Mouse (Mus musculus) midbrain, embryonic 10.5 days (tissue): ENCODE results near the gene Aff3. TPM values are rescaled to one million over a fixed set of nuclear protein-coding genes. Genes with fewer than 3 reads are reported as not detected.

Experiments used
- DNase-seq: peaks from one replicate; pipeline ENCODE4 v3.0.0-alpha.2; 2017; ENCODE audit warnings: low spot score
- H3K27ac ChIP-seq: fragments of 300-500 bp; sonication (generic); replicated peaks from 2 replicates; pipeline ENCODE4 v1.5.1; 2016; ENCODE audit warnings: mild to moderate bottlenecking
- H3K27me3 ChIP-seq: fragments of 300-500 bp; sonication (generic); 2 replicates; pipeline ENCODE4 v1.6.1; 2016; ENCODE audit warnings: low read depth, mild to moderate bottlenecking; ENCODE audit not compliant: poor library complexity, severe bottlenecking
- H3K36me3 ChIP-seq: fragments of 300-500 bp; sonication (generic); 2 replicates; pipeline ENCODE4 v1.6.1; 2016; ENCODE audit warnings: mild to moderate bottlenecking, moderate library complexity
- H3K4me1 ChIP-seq: fragments of 300-500 bp; sonication (generic); 2 replicates; pipeline ENCODE4 v1.6.1; 2016
- H3K4me3 ChIP-seq: fragments of 300-500 bp; sonication (generic); 2 replicates; pipeline ENCODE4 v1.5.1; 2016; ENCODE audit warnings: mild to moderate bottlenecking, moderate library complexity
- H3K9me3 ChIP-seq: fragments of 300-500 bp; sonication (generic); replicated peaks from 2 replicates; pipeline ENCODE4 v1.6.1; 2016; ENCODE audit warnings: mild to moderate bottlenecking
- WGBS: fragments of 180-500 bp; shearing (Covaris S2); methylation state at CpG from one replicate; pipeline ENCODE4 v1.1.7; 2016; 5-methylcytosine and 5-hydroxymethylcytosine counted together
- polyA plus RNA-seq: library from polyadenylated mRNA; unstranded; fragments of >200 nt; fragmentation: Nextera tagmentation; extraction: Ambion mirVana; gene quantifications from 2 replicates; pipeline ENCODE4 v1.2.1, GENCODE M21; 2016

Aff3 gene
- polyA plus RNA-seq, 1 experiment from 2014 or later = 3.0 TPM

- Histone ChIP-seq H3K4me3 (no peak overlapping the region), H3K27ac (no peak overlapping the region), H3K27me3 (no peaks in the 10 kb centered on the region; the same call in 1 of the 2 replicates), H3K36me3 (no peaks in the 10 kb centered on the region), H3K4me1 (peaks cover 11% of the 10 kb centered on the region), H3K9me3 (no peaks in the 10 kb centered on the region)
- 23% methylated on average over 4 of the region's 4 CpGs for WGBS
- DNase-seq = no peak
Observed at GRCm38 (mm10) chr1:38642288-38642687, 22.5 kb downstream of the Aff3 start.

- 80% methylated on average over 5 of the region's 5 CpGs for WGBS
- Histone ChIP-seq H3K4me1 (peaks cover 23% of the 10 kb centered on the region), H3K27ac (no peak overlapping the region), H3K9me3 (no peaks in the 10 kb centered on the region), H3K36me3 (no peaks in the 10 kb centered on the region), H3K4me3 (no peak overlapping the region), H3K27me3 (no peaks in the 10 kb centered on the region; the same call in 1 of the 2 replicates)
- no peak for DNase-seq
Observed at GRCm38 (mm10) chr1:38639669-38640068, 25.1 kb downstream of the Aff3 start.

DNA sequence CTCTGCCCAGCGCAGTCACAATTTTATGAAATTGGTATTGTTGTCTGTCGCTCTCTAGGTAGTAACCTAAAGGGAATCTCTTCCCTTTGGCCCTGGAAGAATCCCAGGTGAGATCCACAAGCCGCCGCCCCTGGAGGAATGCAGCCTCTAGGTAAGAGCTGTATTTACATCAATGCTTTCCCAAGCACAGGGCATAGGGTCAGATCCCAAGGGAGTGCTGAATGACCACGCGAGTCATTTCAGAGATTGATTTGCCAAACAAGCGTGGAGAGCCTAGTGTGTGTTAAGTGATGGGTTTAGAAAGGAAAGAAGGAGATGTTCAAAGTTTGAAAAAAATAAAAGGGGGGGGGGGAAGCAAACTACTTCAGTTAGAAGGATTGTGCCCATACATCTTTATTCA is 29.2 kb downstream of the Aff3 start:
- DNase-seq = no peak
- Histone ChIP-seq H3K4me3 (no peak overlapping the region), H3K9me3 (no peaks in the 10 kb centered on the region), H3K27me3 (peaks cover 10% of the 10 kb centered on the region), H3K27ac (no peak overlapping the region), H3K36me3 (no peaks in the 10 kb centered on the region), H3K4me1 (peaks cover 37% of the 10 kb centered on the region)
- WGBS = 71% methylated on average over 7 of the region's 7 CpGs

DNA sequence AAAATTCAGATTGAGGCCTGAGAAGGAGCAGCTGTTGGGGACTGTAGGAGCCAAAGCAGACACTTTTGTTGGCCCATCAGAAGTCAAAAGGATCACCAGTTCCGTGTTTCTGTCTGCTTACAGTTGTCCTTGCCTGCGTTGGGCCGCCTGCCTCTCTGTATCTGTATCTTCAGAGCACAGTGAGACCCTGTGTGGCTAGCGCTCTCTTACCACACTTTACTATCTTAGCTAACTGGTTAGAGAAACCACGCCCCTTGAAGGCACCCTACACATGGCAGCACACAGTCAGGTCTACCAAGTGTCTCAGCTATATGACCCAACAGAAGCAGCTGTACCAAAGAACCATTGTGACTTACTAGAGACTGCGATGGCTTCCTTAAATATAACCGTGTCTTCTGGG is 30.7 kb downstream of the Aff3 start:
- peaks cover 46% of the 10 kb centered on the region for H3K4me1 ChIP-seq
- no peak overlapping the region for H3K27ac ChIP-seq
- no peaks in the 10 kb centered on the region for H3K36me3 ChIP-seq
- DNase-seq = no peak
- no peak overlapping the region for H3K4me3 ChIP-seq
- peaks cover 16% of the 10 kb centered on the region for H3K27me3 ChIP-seq
- no peaks in the 10 kb centered on the region for H3K9me3 ChIP-seq
- 91% methylated on average over 7 of the region's 7 CpGs for WGBS

GRCm38 (mm10) chr1:38632461-38633180 is 32.1 kb downstream of the Aff3 start:
- DNase-seq = no peak
- Histone ChIP-seq H3K27me3 (peaks cover 16% of the 10 kb centered on the region), H3K4me3 (no peak overlapping the region), H3K9me3 (no peaks in the 10 kb centered on the region), H3K36me3 (no peaks in the 10 kb centered on the region), H3K27ac (0 out of 2 replicates have a peak overlapping the region, but pooled peaks have one; percentile 4), H3K4me1 (peaks cover 60% of the 10 kb centered on the region)
- 83% methylated on average over 16 of the region's 16 CpGs for WGBS

- H3K36me3 ChIP-seq = no peaks in the 10 kb centered on the region
- H3K27ac ChIP-seq = no peak overlapping the region
- WGBS = 29% methylated on average over 7 of the region's 7 CpGs
- peak; percentile 26 for DNase-seq
- H3K9me3 ChIP-seq = no peaks in the 10 kb centered on the region
- peaks cover 64% of the 10 kb centered on the region for H3K4me1 ChIP-seq
- peaks cover 16% of the 10 kb centered on the region for H3K27me3 ChIP-seq
- no peak overlapping the region for H3K4me3 ChIP-seq
Observed at GRCm38 (mm10) chr1:38631501-38632279, 33.1 kb downstream of the Aff3 start.

DNA sequence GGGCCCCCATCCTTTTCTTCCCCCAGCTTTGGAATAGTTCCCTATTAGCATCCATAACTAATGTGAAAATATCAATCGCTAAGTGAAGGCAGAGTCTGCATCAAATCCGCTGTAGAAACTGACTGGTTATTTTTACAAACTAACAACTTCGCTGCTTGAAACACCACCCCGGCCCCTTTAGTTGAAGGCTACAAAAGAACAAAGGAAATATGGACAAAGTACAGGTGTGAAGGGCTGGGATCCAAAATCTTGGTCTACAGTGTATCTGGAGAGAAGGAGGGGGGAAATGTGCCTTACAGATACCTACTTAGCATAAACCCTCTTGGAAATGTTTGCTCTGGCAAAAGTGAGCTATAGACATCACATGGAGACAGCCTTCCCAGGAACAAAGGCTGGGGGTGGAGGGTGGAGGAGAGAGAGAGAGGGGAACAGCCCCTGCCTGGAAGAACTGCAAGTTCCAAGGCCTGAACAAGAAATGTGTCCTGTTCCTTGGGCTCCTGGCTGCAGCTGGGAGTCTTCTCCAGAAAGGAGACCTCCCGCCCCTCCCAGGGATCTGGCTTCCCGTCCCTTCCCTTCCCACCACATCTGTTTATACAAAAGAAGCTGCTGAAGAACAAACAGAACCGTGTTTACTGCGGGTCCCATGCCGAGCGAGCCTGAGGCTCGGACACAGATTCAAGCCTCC is 35.7 kb downstream of the Aff3 start:
- H3K27me3 ChIP-seq = peaks cover 30% of the 10 kb centered on the region

GRCm38 (mm10) chr1:38628426-38628825 is 36.3 kb downstream of the Aff3 start:
- DNase-seq = peak; percentile 46
- Histone ChIP-seq H3K27ac (peak overlapping the region; percentile 97), H3K36me3 (no peaks in the 10 kb centered on the region), H3K27me3 (peaks cover 30% of the 10 kb centered on the region), H3K4me3 (peak overlapping the region; percentile 94), H3K4me1 (peaks cover 63% of the 10 kb centered on the region), H3K9me3 (no peaks in the 10 kb centered on the region)
- 22% methylated on average over 8 of the region's 8 CpGs for WGBS

More for the DNA sequence above, 35.7 kb downstream of the Aff3 start:
- H3K27ac ChIP-seq = peak overlapping the region; percentile 97
- H3K4me3 ChIP-seq = 0 out of 2 replicates have a peak overlapping the region, but pooled peaks have one; percentile 16
- peak; percentile 61 for DNase-seq
- H3K4me1 ChIP-seq = peaks cover 63% of the 10 kb centered on the region
- WGBS = 20% methylated on average over 11 of the region's 11 CpGs
- H3K36me3 ChIP-seq = no peaks in the 10 kb centered on the region
- no peaks in the 10 kb centered on the region for H3K9me3 ChIP-seq

GRCm38 (mm10) chr1:38627683-38628361 is 36.9 kb downstream of the Aff3 start:
- H3K27me3 ChIP-seq = peaks cover 30% of the 10 kb centered on the region
- peak overlapping the region; percentile 97 for H3K27ac ChIP-seq
- DNase-seq = peak; percentile 79
- peaks cover 66% of the 10 kb centered on the region for H3K4me1 ChIP-seq
- peak overlapping the region; percentile 94 for H3K4me3 ChIP-seq
- no peaks in the 10 kb centered on the region for H3K9me3 ChIP-seq
- WGBS = 1% methylated on average over 42 of the region's 42 CpGs
- no peaks in the 10 kb centered on the region for H3K36me3 ChIP-seq

DNA sequence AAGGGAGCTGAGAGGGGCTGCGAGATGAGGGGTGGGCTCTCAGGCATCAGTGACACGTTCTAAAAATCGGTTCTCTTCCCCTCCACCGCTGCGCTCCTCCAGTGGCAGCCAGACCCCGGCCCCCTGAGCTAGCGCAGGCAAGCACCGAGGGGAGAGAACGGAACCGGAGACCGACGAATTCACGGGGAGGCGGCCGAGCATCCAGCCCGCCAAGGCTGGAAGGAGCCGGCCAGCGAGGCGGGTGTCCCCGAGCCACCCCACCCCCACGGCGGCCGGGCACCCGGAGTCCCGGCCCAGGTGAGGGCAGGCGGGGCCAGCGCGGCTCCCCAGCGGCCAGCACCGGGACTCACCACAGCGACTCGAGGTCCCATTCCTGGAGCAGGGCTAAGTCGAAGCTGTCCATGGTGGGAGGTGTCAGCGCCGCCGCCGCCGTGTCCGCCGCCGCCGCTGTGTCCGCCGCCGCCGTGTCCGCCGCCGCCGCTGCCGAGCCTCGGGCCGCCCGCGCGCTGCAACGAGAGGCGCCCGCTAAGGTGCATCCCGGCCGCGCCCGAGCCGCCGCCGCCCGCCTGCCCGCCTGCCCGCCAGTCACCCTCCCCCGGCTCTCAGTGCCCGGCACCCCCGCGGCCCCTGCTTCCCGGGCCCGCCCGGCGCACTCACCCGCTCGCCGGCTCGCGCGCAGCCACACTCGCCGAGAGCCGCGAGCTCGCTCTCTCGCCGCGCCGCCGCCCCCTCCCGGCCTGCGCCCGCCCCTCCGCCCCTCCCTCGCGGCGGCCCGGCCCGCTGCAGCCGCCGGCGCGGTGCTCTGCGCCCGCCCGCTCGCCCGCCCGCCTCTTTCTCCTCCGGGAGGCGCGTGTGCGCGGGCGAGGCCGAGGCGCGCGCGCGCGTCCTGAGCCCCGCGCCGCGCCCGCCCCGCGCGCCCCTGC is 37.8 kb downstream of the Aff3 start:
- peaks cover 66% of the 10 kb centered on the region for H3K4me1 ChIP-seq
- peaks cover 30% of the 10 kb centered on the region for H3K27me3 ChIP-seq
- peak overlapping the region; percentile 97 for H3K27ac ChIP-seq
- 2% methylated on average over 68 of the region's 133 CpGs for WGBS
- H3K9me3 ChIP-seq = no peaks in the 10 kb centered on the region
- DNase-seq = peak; percentile 71
- H3K36me3 ChIP-seq = no peaks in the 10 kb centered on the region
- peak overlapping the region; percentile 94 for H3K4me3 ChIP-seq

DNA sequence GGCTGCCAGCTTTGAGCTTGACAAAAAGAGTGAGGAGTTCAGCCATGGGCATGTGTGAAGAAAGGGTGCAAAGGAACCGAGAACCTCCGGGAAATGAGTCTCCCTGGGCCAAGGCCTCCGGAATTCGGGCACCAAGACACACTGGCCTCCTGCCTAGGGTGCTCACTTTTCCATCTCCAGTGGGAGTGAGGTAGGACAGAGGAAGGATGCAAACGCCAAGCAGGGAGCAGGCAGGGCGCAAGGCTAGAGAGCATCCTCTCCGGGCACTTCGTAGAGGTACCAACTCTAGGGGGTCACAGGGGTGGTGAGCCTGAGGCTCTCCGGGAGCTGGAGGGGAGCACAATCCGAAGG is 38.4 kb downstream of the Aff3 start:
- H3K4me3 ChIP-seq = peak overlapping the region; percentile 94
- H3K27me3 ChIP-seq = peaks cover 28% of the 10 kb centered on the region
- H3K9me3 ChIP-seq = no peaks in the 10 kb centered on the region
- H3K36me3 ChIP-seq = no peaks in the 10 kb centered on the region
- peak overlapping the region; percentile 97 for H3K27ac ChIP-seq
- WGBS = 2% methylated on average over 10 of the region's 10 CpGs
- H3K4me1 ChIP-seq = peaks cover 65% of the 10 kb centered on the region
- DNase-seq = no peak
